Mouse (Mus musculus) E14TG2a.4 (cell line): ENCODE measurements around the gene Dnah7b.

ENCODE experiments used
- CTCF ChIP-seq: conservative IDR thresholded peaks from 2 replicates; pipeline ENCODE4 v1.5.1; 2014; ENCODE audit warnings: low read length
- NANOG ChIP-seq: IDR thresholded peaks from 2 replicates; pipeline ENCODE4 v1.6.1; 2014; ENCODE audit warnings: borderline replicate concordance, low read length, mixed read lengths

- TF ChIP-seq CTCF (no peak), NANOG (no peak)
Measured at GRCm38 (mm10) chr1:46100484-46100883, 34.4 kb downstream of the Dnah7b start.
